Mouse (Mus musculus) stomach, embryonic 16.5 days (tissue): ENCODE data around the gene Runx1. TPM values are rescaled to one million over a fixed set of nuclear protein-coding genes. Genes with fewer than 3 reads are reported as not detected.
A peak's percentile ranks its signal among the peaks of the same experiment; 100 is the strongest.

ENCODE experiments used
- ATAC-seq: fragments of 200-750 bp; cut with Nextera tagmentation; 2 replicates; pipeline ENCODE4 v1.8.0; 2017; ENCODE audit warnings: moderate number of reproducible peaks, moderate TSS enrichment; ENCODE audit not compliant: insufficient read depth, low FRiP score
- H3K27ac ChIP-seq: fragments of 300-500 bp; sonication (generic); 2 replicates; pipeline ENCODE4 v1.5.1; 2014; ENCODE audit warnings: low read length
- H3K27me3 ChIP-seq: fragments of 300-500 bp; sonication (generic); 2 replicates; pipeline ENCODE4 v1.6.1; 2014; ENCODE audit warnings: low read length, control low read depth, mixed read lengths; ENCODE audit not compliant: control insufficient read depth, insufficient read depth
- H3K36me3 ChIP-seq: fragments of 300-500 bp; sonication (generic); 2 replicates; pipeline ENCODE4 v1.6.1; 2014; ENCODE audit warnings: low read length; ENCODE audit not compliant: control insufficient read depth, insufficient read depth
- H3K4me1 ChIP-seq: fragments of 300-500 bp; sonication (generic); 2 replicates; pipeline ENCODE4 v1.6.1; 2014; ENCODE audit warnings: low read length, control low read depth, mixed read lengths; ENCODE audit not compliant: control insufficient read depth, insufficient read depth
- H3K4me2 ChIP-seq: fragments of 300-500 bp; sonication (generic); 2 replicates; pipeline ENCODE4 v1.6.1; 2014; ENCODE audit warnings: low read depth, low read length, mixed read lengths
- H3K4me3 ChIP-seq: fragments of 300-500 bp; sonication (generic); replicated peaks from 2 replicates; pipeline ENCODE4 v1.5.1; 2014; ENCODE audit warnings: mild to moderate bottlenecking, low read length
- H3K9ac ChIP-seq: fragments of 300-500 bp; sonication (generic); 2 replicates; pipeline ENCODE4 v1.6.1; 2014; ENCODE audit warnings: low read length
- H3K9me3 ChIP-seq: fragments of 300-500 bp; sonication (generic); replicated peaks from 2 replicates; pipeline ENCODE4 v1.6.1; 2016; ENCODE audit warnings: low read length, control low read depth; ENCODE audit not compliant: control insufficient read depth
- WGBS: fragments of 180-500 bp; shearing (Covaris S2); extraction: QIAGEN DNeasy Blood & Tissue Kit; methylation state at CpG from one replicate; pipeline ENCODE4 v1.1.7; 2014; 5-methylcytosine and 5-hydroxymethylcytosine counted together
- polyA plus RNA-seq: library from polyadenylated mRNA; unstranded; fragments of >200 nt; fragmentation: Nextera tagmentation; extraction: Ambion mirVana; gene quantifications from 2 replicates; pipeline ENCODE4 v1.2.1, GENCODE M21; 2015

Runx1 gene
- polyA plus RNA-seq, 1 experiment from 2014 or later = 9.6 TPM

- 84% methylated on average over 4 of the region's 4 CpGs for WGBS
- no peak overlapping the region for H3K4me3 ChIP-seq
- H3K4me1 ChIP-seq = peaks cover 10% of the 10 kb centered on the region; the same call in 1 of the 2 replicates
- H3K9me3 ChIP-seq = no peaks in the 10 kb centered on the region
- H3K4me2 ChIP-seq = no peak overlapping the region
- no peak overlapping the region for H3K9ac ChIP-seq
- ATAC-seq = no peak
- H3K36me3 ChIP-seq = no peaks in the 10 kb centered on the region
- peaks cover 6% of the 10 kb centered on the region; the same call in 1 of the 2 replicates for H3K27me3 ChIP-seq
- H3K27ac ChIP-seq = no peak overlapping the region
These were observed 118.2 kb downstream of the Runx1 start for GRCm38 (mm10) chr16:92707712-92708111.

GRCm38 (mm10) chr16:92707146-92707545, 118.8 kb downstream of the Runx1 start:
- H3K9ac ChIP-seq = no peak overlapping the region
- peaks cover 10% of the 10 kb centered on the region; the same call in 1 of the 2 replicates for H3K4me1 ChIP-seq
- WGBS = 83% methylated on average over 2 of the region's 2 CpGs
- no peak for ATAC-seq
- H3K36me3 ChIP-seq = no peaks in the 10 kb centered on the region
- H3K27me3 ChIP-seq = peaks cover 6% of the 10 kb centered on the region; the same call in 1 of the 2 replicates
- no peak overlapping the region for H3K27ac ChIP-seq
- H3K4me3 ChIP-seq = no peak overlapping the region
- H3K4me2 ChIP-seq = no peak overlapping the region
- H3K9me3 ChIP-seq = no peaks in the 10 kb centered on the region

GRCm38 (mm10) chr16:92705564-92706458, 120.1 kb downstream of the Runx1 start:
- ATAC-seq = no peak
- Histone ChIP-seq H3K4me2 (no peak overlapping the region), H3K27me3 (peaks cover 6% of the 10 kb centered on the region; the same call in 1 of the 2 replicates), H3K27ac (no peak overlapping the region; the same call in 1 of the 2 replicates), H3K36me3 (no peaks in the 10 kb centered on the region), H3K4me3 (no peak overlapping the region), H3K9me3 (no peaks in the 10 kb centered on the region), H3K4me1 (peaks cover 10% of the 10 kb centered on the region; the same call in 1 of the 2 replicates), H3K9ac (no peak overlapping the region)
- WGBS = 41% methylated on average over 7 of the region's 7 CpGs

- H3K9me3 ChIP-seq = no peaks in the 10 kb centered on the region
- 90% methylated on average over 2 of the region's 2 CpGs for WGBS
These were observed 122.1 kb downstream of the Runx1 start for GRCm38 (mm10) chr16:92703850-92704249.

GRCm38 (mm10) chr16:92699531-92700397, 126.2 kb downstream of the Runx1 start:
- 8% methylated on average over 27 of the region's 27 CpGs for WGBS
- peak overlapping the region; percentile 99 for H3K4me2 ChIP-seq
- peaks cover 14% of the 10 kb centered on the region for H3K4me1 ChIP-seq
- peaks cover 29% of the 10 kb centered on the region for H3K27me3 ChIP-seq
- no peak overlapping the region for H3K9ac ChIP-seq
- peak overlapping the region; percentile 17; the same call in 1 of the 2 replicates for H3K4me3 ChIP-seq
- ATAC-seq = no peak
- no peaks in the 10 kb centered on the region for H3K9me3 ChIP-seq
- no peak overlapping the region for H3K27ac ChIP-seq
- H3K36me3 ChIP-seq = no peaks in the 10 kb centered on the region

More at GRCm38 (mm10) chr16:92703850-92704249, 122.1 kb downstream of the Runx1 start:
- Histone ChIP-seq H3K27ac (no peak overlapping the region), H3K4me2 (no peak overlapping the region), H3K27me3 (peaks cover 22% of the 10 kb centered on the region), H3K4me1 (peaks cover 12% of the 10 kb centered on the region), H3K4me3 (no peak overlapping the region), H3K9ac (no peak overlapping the region), H3K36me3 (no peaks in the 10 kb centered on the region)
- no peak for ATAC-seq

- peak overlapping the region; percentile 86 for H3K9ac ChIP-seq
- WGBS = 0% methylated on average over 26 of the region's 26 CpGs
- H3K9me3 ChIP-seq = no peaks in the 10 kb centered on the region
- ATAC-seq = peak; percentile 82
- peak overlapping the region; percentile 99 for H3K4me2 ChIP-seq
- peaks cover 14% of the 10 kb centered on the region for H3K4me1 ChIP-seq
- peak overlapping the region; percentile 91 for H3K27ac ChIP-seq
- peak overlapping the region; percentile 71 for H3K4me3 ChIP-seq
- H3K36me3 ChIP-seq = no peaks in the 10 kb centered on the region
- H3K27me3 ChIP-seq = peaks cover 27% of the 10 kb centered on the region
These were observed 127.3 kb downstream of the Runx1 start for GRCm38 (mm10) chr16:92698612-92698998.

GRCm38 (mm10) chr16:92697737-92698611, 128.0 kb downstream of the Runx1 start:
- WGBS = under 1% methylated on average over 48 of the region's 48 CpGs
- Histone ChIP-seq H3K4me2 (peak overlapping the region; percentile 99), H3K9me3 (no peaks in the 10 kb centered on the region), H3K27ac (peak overlapping the region; percentile 91), H3K27me3 (peaks cover 27% of the 10 kb centered on the region), H3K4me3 (peak overlapping the region; percentile 71), H3K36me3 (no peaks in the 10 kb centered on the region), H3K4me1 (peaks cover 14% of the 10 kb centered on the region), H3K9ac (peak overlapping the region; percentile 86)
- ATAC-seq = peak; percentile 22

- no peaks in the 10 kb centered on the region for H3K36me3 ChIP-seq
- H3K9ac ChIP-seq = peak overlapping the region; percentile 86
- peak overlapping the region; percentile 99 for H3K4me2 ChIP-seq
- ATAC-seq = peak; percentile 94
- peak overlapping the region; percentile 71 for H3K4me3 ChIP-seq
- H3K27me3 ChIP-seq = peaks cover 28% of the 10 kb centered on the region
- peaks cover 14% of the 10 kb centered on the region for H3K4me1 ChIP-seq
- H3K9me3 ChIP-seq = no peaks in the 10 kb centered on the region
- under 1% methylated on average over 49 of the region's 53 CpGs for WGBS
- H3K27ac ChIP-seq = peak overlapping the region; percentile 91
These were observed 128.7 kb downstream of the Runx1 start for GRCm38 (mm10) chr16:92697227-92697736.
